Mouse (Mus musculus) embryonic fibroblast, embryonic 13.5 days (primary cell): ENCODE data around the gene Atg13.

Source experiments
- CTCF ChIP-seq: IDR thresholded peaks from 2 replicates; pipeline ENCODE4 v1.5.1; 2011; ENCODE audit warnings: mild to moderate bottlenecking, control low read depth, low read length, moderate library complexity, borderline replicate concordance; ENCODE audit not compliant: insufficient read depth
- POLR2A ChIP-seq: IDR thresholded peaks from 2 replicates; pipeline ENCODE4 v1.6.1; 2011; ENCODE audit warnings: low read depth, mild to moderate bottlenecking, control low read depth, low read length, moderate library complexity

DNA sequence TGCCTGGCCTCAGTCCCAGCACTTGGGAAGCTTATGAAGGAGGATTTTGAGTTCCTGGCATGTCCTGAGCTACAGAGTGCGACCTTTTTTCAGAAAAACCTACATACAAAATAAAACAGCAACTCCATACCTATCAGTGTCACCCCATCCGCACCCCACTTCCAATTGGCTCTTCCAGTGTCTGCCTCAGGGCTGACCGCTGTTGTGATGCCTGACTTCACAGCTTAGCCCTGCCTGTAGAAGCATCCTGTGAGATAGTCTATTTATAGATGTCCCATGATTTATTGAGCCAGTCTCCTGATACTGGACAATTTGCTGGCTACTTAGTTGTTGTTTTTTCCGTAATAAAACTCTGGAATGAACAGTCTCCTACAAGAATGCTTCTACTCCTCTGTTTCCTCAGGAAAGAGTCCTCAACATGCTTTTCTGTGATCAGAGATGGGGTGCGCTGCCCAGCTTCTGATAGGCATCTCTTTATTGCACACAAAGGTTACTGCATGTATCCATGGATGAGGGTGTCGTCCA, 43.9 kb downstream of the Atg13 start:
- TF ChIP-seq CTCF (no peak), POLR2A (no peak)
